Mouse (Mus musculus) forebrain, postnatal 0 days (tissue): ENCODE data around the gene Chadl. TPM values are rescaled to one million over a fixed set of nuclear protein-coding genes. Genes with fewer than 3 reads are reported as not detected.
A peak's percentile ranks its signal among the peaks of the same experiment; 100 is the strongest.

Source experiments
- ATAC-seq: fragments of 200-750 bp; cut with Nextera tagmentation; 2 replicates; pipeline ENCODE4 v1.8.0; 2017; ENCODE audit warnings: mild to moderate bottlenecking, moderate library complexity
- DNase-seq: peaks from one replicate; pipeline ENCODE4 v3.0.0-alpha.2; 2015
- H3K27ac ChIP-seq: fragments of 300-500 bp; sonication (generic); 2 replicates; pipeline ENCODE4 v1.5.1; 2014; ENCODE audit warnings: low read depth, mild to moderate bottlenecking, antibody characterized with exemption, low read length, moderate library complexity, mixed read lengths
- H3K27me3 ChIP-seq: fragments of 300-500 bp; sonication (generic); 2 replicates; pipeline ENCODE4 v1.6.1; 2014; ENCODE audit warnings: mild to moderate bottlenecking, low read length, mixed read lengths; ENCODE audit not compliant: insufficient read depth
- H3K36me3 ChIP-seq: fragments of 300-500 bp; sonication (generic); 2 replicates; pipeline ENCODE4 v1.6.1; 2014; ENCODE audit warnings: mild to moderate bottlenecking, moderate library complexity; ENCODE audit not compliant: insufficient read depth
- H3K4me1 ChIP-seq: fragments of 300-500 bp; sonication (generic); 2 replicates; pipeline ENCODE4 v1.6.1; 2014; ENCODE audit warnings: antibody characterized with exemption; ENCODE audit not compliant: insufficient read depth
- H3K4me2 ChIP-seq: fragments of 300-500 bp; sonication (generic); 2 replicates; pipeline ENCODE4 v1.6.1; 2014; ENCODE audit warnings: low read depth, mild to moderate bottlenecking, moderate library complexity
- H3K4me3 ChIP-seq: fragments of 300-500 bp; sonication (generic); 2 replicates; pipeline ENCODE4 v1.5.1; 2014; ENCODE audit warnings: low read depth, low read length, mixed read lengths
- H3K9ac ChIP-seq: fragments of 300-500 bp; sonication (generic); 2 replicates; pipeline ENCODE4 v1.6.1; 2014; ENCODE audit warnings: mild to moderate bottlenecking
- H3K9me3 ChIP-seq: fragments of 300-500 bp; sonication (generic); 2 replicates; pipeline ENCODE4 v1.6.1; 2016; ENCODE audit warnings: low read length
- CTCF ChIP-seq: sonication (generic); IDR thresholded peaks from 2 replicates; pipeline ENCODE4 v1.5.1; 2016; ENCODE audit warnings: antibody characterized with exemption, control low read depth, low read depth
- WGBS: fragments of 180-500 bp; shearing (Covaris S2); extraction: QIAGEN DNeasy Blood & Tissue Kit; methylation state at CpG from one replicate; pipeline ENCODE4 v1.1.7; 2014; 5-methylcytosine and 5-hydroxymethylcytosine counted together
- polyA plus RNA-seq: library from polyadenylated mRNA; unstranded; fragments of >200 nt; fragmentation: Nextera tagmentation; extraction: Ambion mirVana; gene quantifications from 2 replicates; pipeline ENCODE4 v1.2.1, GENCODE M21; 2015
- total RNA-seq: library from RNA; depleted of rRNA; stranded (reverse); fragments of >200 nt; gene quantifications from 2 replicates; pipeline ENCODE4 v1.2.3, GENCODE M21; 2014

Chadl gene
- total and polyA plus RNA-seq, 2 experiments from 2014 or later, result 31.9 to 52.8 TPM

DNA sequence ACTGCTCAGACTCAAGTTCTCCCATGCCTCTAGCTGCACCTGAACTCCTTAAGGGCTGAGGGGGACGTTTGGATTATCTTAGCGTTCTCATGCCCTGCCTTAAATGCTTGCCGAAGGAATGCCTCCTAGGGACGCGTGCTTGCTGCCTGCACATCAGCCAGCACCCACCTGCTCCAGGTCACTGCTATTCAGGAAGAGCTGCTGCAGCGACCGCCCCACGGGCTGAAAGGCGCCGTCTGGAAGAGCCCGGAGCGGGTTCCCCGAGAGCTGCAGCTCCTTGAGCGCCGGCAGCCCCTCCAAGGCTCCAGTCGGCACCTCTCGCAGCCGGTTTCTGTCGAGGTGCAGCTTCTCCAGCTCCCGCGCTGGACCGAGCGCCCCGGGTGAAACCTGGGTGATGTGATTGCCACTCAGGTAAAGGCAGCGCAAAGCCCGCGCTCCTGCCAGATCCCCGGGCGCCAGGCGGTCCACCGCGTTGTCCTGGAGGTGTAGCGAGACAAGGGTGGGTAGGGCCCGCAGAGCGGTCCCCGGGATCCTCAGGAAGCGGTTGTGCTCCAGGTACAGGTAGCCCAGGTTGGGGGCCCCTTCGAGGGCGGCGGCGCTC is 3.6 kb downstream of the Chadl start:
- Histone ChIP-seq H3K27ac (peak overlapping the region; percentile 67), H3K36me3 (peaks cover under 1% of the 10 kb centered on the region), H3K4me2 (peak overlapping the region; percentile 91), H3K27me3 (no peaks in the 10 kb centered on the region), H3K4me1 (0 out of 2 replicates have a peak, but pooled peaks cover 11% of the 10 kb centered on the region), H3K9ac (peak overlapping the region; percentile 79), H3K9me3 (no peaks in the 10 kb centered on the region), H3K4me3 (peak overlapping the region; percentile 59)
- no peak for TF ChIP-seq CTCF
- peak; percentile 19 for ATAC-seq
- 3% methylated on average over 41 of the region's 41 CpGs for WGBS
- peak; percentile 54 for DNase-seq

DNA sequence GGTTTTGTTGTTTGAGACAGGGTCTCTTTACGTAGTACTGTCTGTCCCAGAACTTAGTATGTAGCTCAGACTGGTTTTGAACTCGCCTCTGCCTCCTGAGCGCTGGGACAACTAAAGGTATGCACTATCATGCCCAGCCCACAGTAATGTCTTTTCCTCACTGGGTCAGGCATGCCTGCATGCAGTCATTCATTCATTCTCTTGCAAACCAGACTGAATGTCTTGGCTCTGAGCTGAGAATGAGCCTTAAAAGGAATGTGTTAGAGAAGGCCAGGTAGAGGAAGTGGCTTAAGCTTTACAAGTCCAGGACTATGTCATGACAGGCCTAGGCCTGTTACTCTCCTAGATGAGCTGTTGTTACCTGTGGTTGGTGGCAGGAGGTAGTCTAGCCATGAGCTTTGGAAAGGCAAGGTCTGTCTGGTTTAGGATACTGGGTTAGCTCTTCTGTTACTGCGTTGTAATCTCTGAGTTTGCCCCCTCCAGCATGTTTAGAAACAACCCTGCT is 16.7 kb downstream of the Chadl start:
- ATAC-seq, result no peak
- WGBS, result 96% methylated on average over 4 of the region's 4 CpGs
- no peak for DNase-seq
- no peaks in the 10 kb centered on the region for H3K27me3 ChIP-seq
- peaks cover 72% of the 10 kb centered on the region for H3K36me3 ChIP-seq
- no peak overlapping the region for H3K4me2 ChIP-seq
- H3K4me3 ChIP-seq, result no peak overlapping the region
- H3K9me3 ChIP-seq, result no peaks in the 10 kb centered on the region
- no peak for TF ChIP-seq CTCF
- H3K4me1 ChIP-seq, result no peaks in the 10 kb centered on the region
- no peak overlapping the region for H3K27ac ChIP-seq
- no peak overlapping the region for H3K9ac ChIP-seq

DNA sequence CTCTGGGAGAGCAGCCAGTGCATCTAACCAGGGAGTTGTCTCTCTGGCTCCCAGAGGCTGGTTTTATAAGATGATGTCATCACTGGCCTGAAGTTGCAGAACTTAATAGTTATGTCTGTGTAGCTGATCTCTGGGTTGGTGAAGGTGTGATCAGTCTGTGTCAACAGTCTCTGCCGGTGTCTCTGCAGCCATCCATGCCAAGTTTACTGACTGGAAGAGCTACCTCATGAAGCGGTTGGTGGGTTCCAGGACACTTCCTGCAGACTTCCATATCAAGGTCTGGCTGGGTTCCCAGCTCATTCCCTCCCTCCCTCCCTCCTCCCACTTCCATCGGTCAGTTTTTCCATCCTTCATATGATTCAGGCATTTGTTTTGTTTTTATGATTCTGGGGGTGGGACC is 20.4 kb downstream of the Chadl start:
- TF ChIP-seq CTCF, result no peak
- 88% methylated on average over 3 of the region's 3 CpGs for WGBS
- Histone ChIP-seq H3K4me1 (no peaks in the 10 kb centered on the region), H3K27me3 (no peaks in the 10 kb centered on the region), H3K4me3 (no peak overlapping the region), H3K36me3 (peaks cover 51% of the 10 kb centered on the region), H3K4me2 (no peak overlapping the region), H3K9me3 (no peaks in the 10 kb centered on the region), H3K9ac (no peak overlapping the region), H3K27ac (no peak overlapping the region)
- ATAC-seq (no peak), DNase-seq (no peak)

DNA sequence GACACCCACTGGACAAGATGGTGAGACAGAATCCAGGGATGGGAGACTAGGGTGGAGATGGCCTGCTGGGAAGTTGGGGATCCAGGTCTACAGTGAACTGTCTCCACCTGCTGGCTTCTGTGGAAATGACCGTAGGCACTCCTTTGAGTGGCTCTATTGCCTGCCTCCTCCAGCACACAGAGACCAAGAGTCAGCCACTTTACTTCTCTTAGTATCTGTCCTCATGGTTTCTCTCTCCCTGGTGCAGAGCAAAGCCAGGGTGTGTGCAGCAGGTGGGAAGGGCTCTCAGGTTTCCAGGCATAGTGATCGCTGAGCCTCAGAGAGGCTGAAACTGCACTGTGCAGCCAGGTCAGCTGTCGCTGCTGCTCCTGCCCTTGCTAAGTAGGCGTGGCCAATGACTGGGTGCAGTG is 26.9 kb downstream of the Chadl start:
- H3K27me3 ChIP-seq, result no peaks in the 10 kb centered on the region
- H3K27ac ChIP-seq, result no peak overlapping the region
- no peaks in the 10 kb centered on the region for H3K9me3 ChIP-seq
- no peaks in the 10 kb centered on the region for H3K4me1 ChIP-seq
- WGBS, result 82% methylated on average over 4 of the region's 4 CpGs
- DNase-seq (peak; percentile 64), ATAC-seq (peak; percentile 60)
- no peak overlapping the region for H3K9ac ChIP-seq
- peak; percentile 69 for TF ChIP-seq CTCF
- H3K36me3 ChIP-seq, result peaks cover 53% of the 10 kb centered on the region
- no peak overlapping the region for H3K4me2 ChIP-seq
- H3K4me3 ChIP-seq, result no peak overlapping the region

DNA sequence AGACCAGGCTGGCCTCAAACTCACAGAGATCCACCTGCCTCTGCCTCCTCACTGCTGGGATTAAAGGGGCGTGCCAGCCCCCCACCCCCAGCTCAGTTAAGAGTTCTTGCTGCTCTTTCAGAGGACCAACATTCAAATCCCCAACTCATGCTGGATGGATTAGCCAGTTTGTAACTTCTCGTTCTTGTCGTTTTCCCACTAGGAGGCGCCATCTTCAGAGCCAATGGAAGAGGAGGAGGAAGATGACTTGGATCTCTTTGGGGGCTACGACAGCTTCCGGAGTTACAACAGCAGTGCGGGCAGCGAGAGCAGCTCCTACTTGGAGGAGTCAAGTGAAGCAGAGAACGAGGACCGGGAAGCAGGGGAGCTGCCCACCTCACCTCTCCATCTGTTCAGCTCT is 30.1 kb downstream of the Chadl start:
- no peak overlapping the region for H3K27ac ChIP-seq
- TF ChIP-seq CTCF, result peak; percentile 25; the same call in 1 of the 2 replicates
- H3K9me3 ChIP-seq, result no peaks in the 10 kb centered on the region
- WGBS, result 88% methylated on average over 10 of the region's 10 CpGs
- H3K9ac ChIP-seq, result no peak overlapping the region
- no peak overlapping the region for H3K4me3 ChIP-seq
- H3K36me3 ChIP-seq, result peaks cover 40% of the 10 kb centered on the region
- no peaks in the 10 kb centered on the region for H3K27me3 ChIP-seq
- ATAC-seq (no peak), DNase-seq (no peak)
- H3K4me2 ChIP-seq, result no peak overlapping the region
- 0 out of 2 replicates have a peak, but pooled peaks cover 6% of the 10 kb centered on the region for H3K4me1 ChIP-seq

DNA sequence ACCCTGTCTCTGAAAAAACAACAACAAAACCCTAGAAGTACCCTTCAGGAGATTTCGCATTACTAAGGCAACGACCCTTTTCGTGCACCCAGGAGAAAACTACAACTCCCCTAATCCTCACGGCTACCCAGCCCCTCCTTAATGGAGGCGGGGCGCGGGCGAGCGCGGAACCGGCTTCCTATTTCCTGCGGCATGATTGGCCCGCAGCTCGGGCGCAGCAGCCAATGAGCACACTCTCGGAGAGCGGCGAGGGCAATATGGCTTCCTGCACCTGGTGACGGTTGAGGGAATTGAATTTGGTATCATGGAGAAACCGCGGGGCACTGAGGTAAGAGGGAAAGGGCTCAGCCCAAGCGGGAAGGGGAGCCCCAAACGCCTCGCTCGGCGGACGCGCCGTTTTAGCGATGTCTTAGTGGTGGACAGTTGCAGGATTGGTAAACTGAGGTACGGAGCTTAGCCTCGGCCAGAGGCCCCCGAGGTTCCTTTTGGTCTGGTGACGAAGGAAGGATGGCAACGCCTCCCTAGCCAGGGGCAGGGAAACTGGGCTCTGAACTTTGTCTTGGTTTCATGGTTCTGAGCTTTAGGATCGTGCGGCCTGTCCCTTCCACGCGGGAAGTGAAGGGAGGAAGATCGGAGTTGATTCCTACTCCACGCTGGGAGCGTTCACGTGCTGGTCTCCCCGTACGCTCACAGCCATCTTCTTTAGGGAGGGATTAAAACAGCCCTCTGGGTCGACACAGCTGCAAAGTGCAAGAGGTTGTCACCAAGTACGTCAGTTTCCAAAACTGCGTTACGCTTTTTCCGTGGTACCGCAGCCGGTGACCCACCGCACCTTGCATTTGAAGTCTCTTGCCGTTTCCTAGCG is 33.2 kb downstream of the Chadl start, which contains the start of gene L3mbtl2:
Gene L3mbtl2 (plus strand): TSS at position 193 of the 865 bp plus-strand sequence.
- peak within 1 kb of the TSS; percentile 70; the same call in 1 of the 2 replicates for H3K27ac ChIP-seq
- H3K4me2 ChIP-seq, result peak within 1 kb of the TSS; percentile 65
- peak within 1 kb of the TSS; percentile 71 for H3K4me3 ChIP-seq
- H3K27me3 ChIP-seq, result no peaks in the 10 kb centered on the region
- TF ChIP-seq CTCF, result peak; percentile 60
- peak within 1 kb of the TSS; percentile 61 for H3K9ac ChIP-seq
- 2% methylated on average over 55 of the region's 55 CpGs for WGBS
- ATAC-seq (peak; percentile 100), DNase-seq (peak; percentile 96)
- H3K4me1 ChIP-seq, result 0 out of 2 replicates have a peak, but pooled peaks cover 6% of the 10 kb centered on the region
- H3K9me3 ChIP-seq, result no peaks in the 10 kb centered on the region
- peaks cover 19% of the 10 kb centered on the region for H3K36me3 ChIP-seq
